Mouse (Mus musculus) embryonic fibroblast, embryonic 13.5 days (primary cell): ENCODE data around the gene Aacs.

Source experiments
- CTCF ChIP-seq: IDR thresholded peaks from 2 replicates; pipeline ENCODE4 v1.5.1; 2011; ENCODE audit warnings: mild to moderate bottlenecking, control low read depth, low read length, moderate library complexity, borderline replicate concordance; ENCODE audit not compliant: insufficient read depth
- POLR2A ChIP-seq: IDR thresholded peaks from 2 replicates; pipeline ENCODE4 v1.6.1; 2011; ENCODE audit warnings: low read depth, mild to moderate bottlenecking, control low read depth, low read length, moderate library complexity

DNA sequence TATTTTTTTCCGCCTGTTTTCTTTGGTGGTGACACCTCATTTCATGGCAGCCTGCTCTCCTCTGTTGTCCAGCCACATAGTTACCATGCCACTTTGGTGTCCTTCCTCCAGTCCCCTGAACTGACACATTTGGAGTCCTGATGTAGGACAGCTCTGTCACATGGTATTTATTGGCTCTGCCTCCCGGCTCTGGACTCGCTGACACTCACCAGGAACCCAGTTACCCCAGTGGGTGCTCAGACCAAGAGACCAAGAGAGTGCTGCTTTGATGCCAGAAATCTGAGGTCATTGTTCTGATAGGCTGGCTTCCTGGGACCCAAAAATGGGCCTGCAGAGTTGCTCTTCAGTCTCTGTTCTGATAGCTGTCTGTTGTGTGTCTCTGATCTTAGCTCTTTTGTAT lies 27.6 kb upstream of the Aacs start:
- TF ChIP-seq CTCF (no peak), POLR2A (no peak)
